Mouse (Mus musculus): ENCODE measurements around the gene Dscam.

Dscam gene

GRCm38 (mm10) chr16:96558341-96558740, 612.2 kb downstream of the Dscam start:
- DNase-seq (ENCODE audit: low read depth): no peak

- no peak for DNase-seq (ENCODE audit: low read depth)
Measured at GRCm38 (mm10) chr16:96556621-96557020, 613.9 kb downstream of the Dscam start.

DNA sequence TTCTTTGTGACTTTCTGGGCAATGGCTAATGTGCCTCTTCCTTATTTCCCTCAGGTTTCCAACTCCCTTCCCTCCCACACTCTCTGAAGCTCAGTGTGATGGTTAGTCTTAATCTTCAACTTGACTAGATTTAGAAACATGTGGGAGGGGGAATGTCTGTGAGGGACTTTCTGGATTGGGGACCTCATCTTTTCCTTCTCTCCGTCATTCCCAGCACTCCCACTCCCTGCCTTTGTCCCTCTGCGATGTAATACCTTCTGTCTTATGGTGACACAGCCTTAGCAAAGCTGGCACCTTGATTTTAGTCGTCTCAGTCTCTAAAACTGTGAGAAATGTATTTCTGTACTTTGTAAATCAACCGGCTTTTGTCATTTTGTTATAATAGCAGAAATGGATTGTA, 615.1 kb downstream of the Dscam start:
- DNase-seq (ENCODE audit: low read depth): no peak

DNA sequence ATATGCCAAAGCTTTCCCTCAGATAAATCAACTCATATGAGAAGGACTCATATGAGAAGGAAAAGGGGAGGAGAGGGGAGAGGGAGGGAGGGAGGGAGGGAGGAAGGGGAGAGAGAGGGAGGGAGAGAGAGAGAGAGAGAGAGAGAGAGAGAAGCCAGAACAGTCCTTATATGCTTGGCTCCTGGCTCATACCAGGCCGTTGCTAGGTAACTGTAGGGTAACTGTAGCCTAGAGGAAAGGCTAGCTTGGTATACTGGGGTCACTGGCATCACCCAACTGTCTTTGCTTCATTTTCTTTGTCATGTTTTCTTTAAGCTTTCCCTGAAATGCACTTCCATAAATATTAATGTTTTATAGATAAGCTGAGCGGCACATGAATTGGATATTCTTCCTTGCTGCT, 617.9 kb downstream of the Dscam start:
- DNase-seq (ENCODE audit: low read depth): no peak

DNA sequence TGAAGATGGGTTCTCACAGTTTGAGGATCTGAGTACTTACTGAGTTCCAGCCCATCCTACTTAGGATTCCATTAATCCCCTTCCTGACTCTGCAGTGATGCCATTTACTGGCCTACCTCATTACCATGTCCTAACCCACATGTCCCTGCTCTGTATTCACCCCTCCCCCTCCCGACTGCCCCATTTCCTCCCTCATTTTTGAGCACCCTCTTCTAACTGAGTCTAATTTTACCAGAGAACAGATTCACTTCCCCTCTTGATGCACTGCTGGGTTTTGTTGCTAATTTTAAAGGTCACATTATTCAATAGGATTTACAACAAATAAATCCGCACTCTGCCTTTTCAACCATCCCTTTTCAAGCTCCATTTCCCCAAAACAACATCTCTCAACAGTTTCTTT, 629.5 kb downstream of the Dscam start:
- no peak for DNase-seq (ENCODE audit: low read depth)
